Mouse (Mus musculus): ENCODE measurements around the gene Cnr1.

- TF ChIP-seq ZC3H11A (IDR thresholded peaks at IDR 0.05; ENCODE audit: low read depth, low read length) (no peak), GATA1 (IDR thresholded peaks at IDR 0.05; ENCODE audit: low read depth, low read length) (no peak), MYC (IDR thresholded peaks at IDR 0.05; ENCODE audit: low read depth, low read length) (no peak), CHD1 (IDR thresholded peaks at IDR 0.05; ENCODE audit: low read depth, low read length) (no peak), TCF12 (IDR thresholded peaks at IDR 0.05; ENCODE audit: low read depth, low read length) (no peak)
Observed at GRCm38 (mm10) chr4:33904826-33905225, 19.6 kb upstream of the Cnr1 start.
